Mouse (Mus musculus) spleen, postnatal 0 days (tissue): ENCODE data around the gene Olfr787. TPM values are rescaled to one million over a fixed set of nuclear protein-coding genes. Genes with fewer than 3 reads are reported as not detected.

Experiments used
- polyA plus RNA-seq: library from polyadenylated mRNA; unstranded; fragments of >200 nt; fragmentation: Nextera tagmentation; extraction: Ambion mirVana; gene quantifications from 2 replicates; pipeline ENCODE4 v1.2.1, GENCODE M21; 2015

The Olfr787 gene
- not detected in 2 replicates for polyA plus RNA-seq

DNA sequence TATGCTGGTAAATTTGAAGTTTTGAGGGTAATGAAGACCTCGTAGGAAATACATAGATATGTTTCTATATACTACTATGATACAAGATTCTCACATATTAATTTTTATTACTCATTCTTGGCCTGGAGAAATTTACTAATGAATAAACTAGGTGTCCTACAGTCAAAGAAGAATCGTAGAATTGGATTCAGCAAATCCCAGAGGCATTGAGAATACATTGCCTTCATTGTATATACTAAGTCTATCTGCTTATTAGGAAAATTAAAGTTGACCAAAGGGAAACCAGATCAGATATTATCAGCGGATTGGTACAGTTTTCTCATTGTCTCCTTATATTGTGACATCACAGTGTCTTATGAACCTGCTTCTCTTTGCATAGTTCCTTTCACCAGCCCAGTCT is at the start of gene Olfr787:
Gene Olfr787, plus strand, starts transcription at position 301 of the 400 bp plus-strand sequence.

GRCm38 (mm10) chr10:129427006-129427405 is 34.7 kb upstream of the Olfr787 start, which contains the start of gene Olfr786:
Olfr786 (plus strand) TSS chr10:129427306.

GRCm38 (mm10) chr10:129470698-129471097 is 9.0 kb downstream of the Olfr787 start, which contains the start of gene Olfr788:
Olfr788 (plus strand) TSS chr10:129470998.

GRCm38 (mm10) chr10:129484452-129484851 is 22.8 kb downstream of the Olfr787 start, which contains the start of gene Olfr789:
Olfr789 (plus strand) TSS chr10:129484752.

GRCm38 (mm10) chr10:129498192-129498591 is 36.5 kb downstream of the Olfr787 start, which contains the start of gene Olfr790:
Olfr790 (plus strand) TSS chr10:129498492.

Other genes with a start within 250 kb of the Olfr787 start
- not detected in 2 replicates for gene Olfr774, start 225.7 kb upstream of the Olfr787 start, polyA plus RNA-seq
- not detected in 2 replicates for gene Olfr775, start 213.4 kb upstream of the Olfr787 start, polyA plus RNA-seq
- not detected in 2 replicates for gene Olfr776, start 202.7 kb upstream of the Olfr787 start, polyA plus RNA-seq
- gene Olfr777, start 190.4 kb upstream of the Olfr787 start, polyA plus RNA-seq = not detected in 2 replicates
- gene Olfr780, start 143.7 kb upstream of the Olfr787 start, polyA plus RNA-seq = not detected in 2 replicates
- gene Olfr781, start 133.0 kb upstream of the Olfr787 start, polyA plus RNA-seq = not detected in 2 replicates
- gene Olfr782, start 113.0 kb upstream of the Olfr787 start, polyA plus RNA-seq = not detected in 2 replicates
- gene Olfr784, start 77.8 kb upstream of the Olfr787 start, polyA plus RNA-seq = 0.04 and 0.07 TPM in 2 replicates
- gene Olfr785, start 56.4 kb upstream of the Olfr787 start, polyA plus RNA-seq = not detected in 2 replicates
- gene Olfr786, start 34.6 kb upstream of the Olfr787 start, polyA plus RNA-seq = not detected in 2 replicates
- gene Olfr788, start 9.1 kb downstream of the Olfr787 start, polyA plus RNA-seq = not detected in 2 replicates
- gene Olfr789, start 22.9 kb downstream of the Olfr787 start, polyA plus RNA-seq = not detected in 2 replicates
- not detected in 2 replicates for gene Olfr790, start 36.6 kb downstream of the Olfr787 start, polyA plus RNA-seq
- gene Olfr791, start 59.9 kb downstream of the Olfr787 start, polyA plus RNA-seq = not detected in 2 replicates
- not detected in 2 replicates for gene Olfr792, start 77.3 kb downstream of the Olfr787 start, polyA plus RNA-seq
- gene Olfr794, start 105.8 kb downstream of the Olfr787 start, polyA plus RNA-seq = not detected in 2 replicates
- gene Olfr796, start 150.7 kb downstream of the Olfr787 start, polyA plus RNA-seq = not detected in 2 replicates
- not detected in 2 replicates for gene Olfr798, start 166.1 kb downstream of the Olfr787 start, polyA plus RNA-seq
- gene Olfr799, start 175.6 kb downstream of the Olfr787 start, polyA plus RNA-seq = not detected in 2 replicates
- gene Olfr800, start 195.8 kb downstream of the Olfr787 start, polyA plus RNA-seq = not detected in 2 replicates
- not detected in 2 replicates for gene Olfr801, start 212.0 kb downstream of the Olfr787 start, polyA plus RNA-seq
- gene Olfr802, start 226.3 kb downstream of the Olfr787 start, polyA plus RNA-seq = 0.02 TPM in 1 of 2 replicates, not detected in the other
- not detected in 2 replicates for gene Olfr803, start 232.4 kb downstream of the Olfr787 start, polyA plus RNA-seq
- gene Olfr804, start 241.3 kb downstream of the Olfr787 start, polyA plus RNA-seq = not detected in 2 replicates